Mouse (Mus musculus) hindlimb bud, embryonic 11.5 days (tissue): ENCODE results near the gene Pex11b.
"Not testable (repeated sequence)": the region's sequence is repeated elsewhere in the genome, so short reads cannot be mapped to it uniquely, and the experiment has no call there.

Source experiments
- DNase-seq: peaks from one replicate; pipeline ENCODE4 v3.0.0-alpha.2; 2012; ENCODE audit warnings: low read depth, low spot score; ENCODE audit errors: extremely low spot score

Gene Pex11b

DNA sequence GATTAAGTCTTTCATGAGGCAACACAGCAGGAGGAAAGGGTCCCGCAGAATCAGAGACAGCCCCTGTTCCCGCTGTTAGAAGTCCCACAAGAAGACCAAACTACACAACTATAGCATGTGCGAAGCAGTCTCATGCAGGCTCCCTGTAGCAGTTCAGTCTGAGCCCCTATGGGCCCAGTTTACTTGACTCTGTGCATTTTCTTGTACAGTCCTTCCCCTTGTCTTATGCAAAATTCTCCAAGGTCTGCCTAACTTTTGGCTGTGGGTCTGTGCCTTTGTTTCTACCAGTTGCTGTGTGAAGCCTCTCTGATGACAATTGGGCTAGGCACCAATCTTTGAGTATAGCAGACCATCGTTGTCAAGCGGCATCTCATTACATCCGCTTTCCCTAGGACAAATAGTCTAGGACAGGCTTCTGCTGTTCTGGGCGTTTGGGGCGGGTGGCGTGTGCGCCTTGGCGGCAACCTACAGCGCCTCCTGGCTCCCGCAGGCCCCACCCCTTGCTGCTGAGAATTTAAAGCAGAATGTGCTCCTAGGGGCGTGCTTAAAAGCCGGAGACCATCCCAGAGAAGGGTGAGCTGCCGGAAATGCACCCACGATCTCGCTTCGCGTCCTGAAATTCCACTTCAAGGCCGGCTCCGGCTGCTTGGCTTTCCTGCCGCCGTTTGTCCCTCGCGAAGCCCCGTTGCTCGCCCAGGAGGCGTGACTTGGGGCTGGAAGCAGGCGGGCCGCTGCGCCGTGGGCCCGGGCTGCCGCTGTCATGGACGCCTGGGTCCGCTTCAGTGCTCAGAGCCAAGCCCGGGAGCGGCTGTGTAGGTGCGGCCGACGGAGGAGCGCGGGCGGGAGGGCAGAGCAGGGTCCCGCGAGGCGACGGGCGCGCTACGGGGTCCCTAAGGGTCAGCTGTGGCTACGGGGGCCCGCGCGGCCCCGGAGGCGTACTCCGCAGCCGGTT lies at the start of gene Pex11b, which contains the start of gene Gm42957:
Gene Pex11b, plus strand, starts transcription at position 449 of the 952 bp plus-strand sequence.
Gene Gm42957, plus strand, starts transcription at position 547 of the 952 bp plus-strand sequence.
- DNase-seq = peak; percentile 47

DNA sequence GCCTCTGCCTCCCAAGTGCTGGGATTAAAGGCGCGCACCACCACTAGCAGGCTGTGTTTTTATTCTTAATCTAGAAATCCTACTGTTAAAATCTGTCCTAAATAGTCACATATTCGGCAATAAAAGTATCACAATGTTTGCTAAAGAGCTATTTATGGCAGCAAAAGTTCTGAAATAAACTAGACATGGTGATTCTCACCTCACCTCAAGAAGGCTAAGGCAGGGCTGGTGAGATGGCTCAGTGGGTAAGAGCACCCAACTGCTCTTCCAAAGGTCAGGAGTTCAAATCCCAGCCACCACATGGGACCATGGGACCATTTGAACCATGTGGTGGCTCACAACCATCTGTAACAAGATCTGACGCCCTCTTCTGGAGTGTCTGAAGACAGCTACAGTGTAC lies 44.5 kb upstream of the Pex11b start:
- DNase-seq = no peak

DNA sequence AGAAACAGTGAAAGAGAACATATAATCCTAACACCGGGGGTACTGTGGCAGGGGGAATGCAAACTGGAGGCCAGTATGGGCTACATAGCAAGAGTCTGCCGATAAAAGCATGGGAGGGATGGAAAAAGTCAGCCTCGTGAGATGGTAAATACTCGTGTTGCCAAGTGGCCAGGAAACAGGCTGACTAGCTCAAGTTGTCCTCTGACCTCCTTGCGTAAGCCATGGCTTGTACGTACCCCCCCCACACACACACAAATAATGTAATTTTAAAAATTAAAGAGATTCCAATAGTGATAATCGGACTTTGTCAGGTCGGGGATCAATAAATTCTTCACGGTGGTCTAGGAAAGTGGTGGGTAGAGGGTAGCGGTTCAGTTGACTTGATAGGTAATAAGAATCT lies 41.8 kb upstream of the Pex11b start:
- no peak for DNase-seq

DNA sequence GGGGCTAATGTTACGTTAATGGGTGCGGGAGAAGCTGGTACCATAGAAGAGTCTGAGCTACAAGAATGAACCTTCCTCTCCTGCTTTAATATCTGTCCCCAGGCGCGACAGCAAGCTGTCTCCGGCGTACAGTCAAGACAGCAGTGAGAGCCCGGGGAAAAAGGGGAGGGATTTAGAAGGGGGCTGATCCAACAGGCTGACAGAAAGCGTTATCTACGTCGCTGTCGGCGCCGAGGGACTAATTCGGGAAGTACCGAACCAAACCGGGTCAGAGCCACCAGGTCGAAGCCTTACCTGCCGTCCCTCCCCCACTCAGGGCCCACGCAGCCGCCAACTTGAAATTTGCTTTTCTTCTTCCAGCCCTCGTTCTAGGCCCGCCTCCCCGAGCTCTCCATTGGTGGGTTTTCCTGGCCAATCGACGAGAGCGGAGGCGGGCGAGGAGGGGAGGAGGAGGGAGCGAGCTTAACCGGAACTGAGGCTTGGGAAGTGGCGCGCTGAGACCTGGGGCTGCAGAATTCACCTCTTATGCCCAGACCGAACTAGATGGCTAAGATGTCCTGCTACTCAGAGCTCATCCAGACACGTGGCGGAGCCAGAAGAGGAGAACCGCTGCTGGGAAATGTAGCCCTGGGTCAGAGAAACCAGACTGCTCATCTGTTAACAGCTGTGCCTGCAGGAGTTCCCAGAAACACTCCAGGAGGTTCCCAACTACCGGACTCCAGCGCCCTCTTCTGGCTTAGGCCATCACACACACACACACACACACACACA lies 41.2 kb upstream of the Pex11b start, which contains the start of gene Polr3gl:
Gene Polr3gl, minus strand, starts transcription at position 392 of the 771 bp plus-strand sequence.
- peak; percentile 67 for DNase-seq

DNA sequence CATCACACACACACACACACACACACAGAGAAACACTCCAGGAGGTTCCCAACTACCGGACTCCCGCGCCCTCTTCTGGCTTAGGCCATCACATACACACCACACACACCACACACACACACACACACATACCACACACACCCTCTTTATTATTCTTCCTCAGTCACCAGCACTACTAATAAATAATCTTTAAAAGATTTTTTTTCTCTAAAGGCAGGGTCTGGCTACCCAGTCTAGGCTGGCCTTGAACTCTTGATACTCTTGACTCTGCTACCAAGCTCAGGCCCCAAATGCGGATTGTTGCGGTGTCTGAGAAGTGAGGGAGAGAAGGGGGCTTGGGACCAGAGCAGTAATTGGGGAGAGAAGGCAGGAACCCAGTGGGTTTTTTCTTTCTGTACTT lies 40.3 kb upstream of the Pex11b start:
- no peak for DNase-seq

DNA sequence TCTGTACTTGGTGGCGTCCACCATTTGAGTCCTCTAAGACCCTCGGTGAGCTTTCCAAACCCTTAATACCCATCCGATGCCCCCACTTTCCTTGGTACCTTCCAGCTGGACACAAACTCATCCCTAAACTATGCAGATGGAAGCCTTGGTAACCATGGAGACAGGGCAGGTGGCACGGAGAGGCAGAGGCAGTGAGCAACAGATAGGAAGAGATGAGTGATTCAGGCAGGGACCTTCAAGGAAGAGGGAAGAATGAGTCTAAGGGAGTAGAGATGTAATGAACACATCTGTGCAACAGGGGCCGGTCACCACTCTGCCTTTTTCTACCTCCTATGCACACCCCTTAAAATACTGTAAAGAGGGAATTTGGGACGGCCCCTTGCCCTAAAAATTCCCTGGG lies 39.5 kb upstream of the Pex11b start:
- DNase-seq = no peak

DNA sequence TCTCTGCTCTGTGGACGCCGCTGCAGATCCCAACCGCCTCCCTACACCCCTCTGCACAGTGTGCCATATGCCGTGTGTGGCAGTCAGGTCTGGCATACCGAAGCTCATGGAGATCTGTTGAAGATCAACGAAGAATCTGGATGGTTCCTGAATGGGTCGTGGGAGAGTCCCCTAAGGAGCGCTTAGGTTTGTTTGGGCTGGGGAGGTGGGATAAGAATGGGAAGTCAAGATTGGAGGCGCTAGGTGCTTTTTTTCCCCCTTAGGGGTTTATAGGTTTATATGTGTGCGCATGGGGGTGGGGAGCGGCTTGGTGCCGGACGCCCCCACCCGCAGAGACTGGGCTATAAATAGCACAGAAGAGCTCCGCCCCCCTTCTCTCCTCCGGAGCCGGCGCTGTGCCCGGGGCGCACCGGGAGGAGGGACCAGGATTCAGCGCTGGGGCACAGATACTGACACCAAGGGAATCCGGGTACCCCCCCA lies 38.9 kb upstream of the Pex11b start, which contains the start of gene Ankrd34a:
Gene Ankrd34a, plus strand, starts transcription at position 409 of the 480 bp plus-strand sequence.
- DNase-seq = no peak

DNA sequence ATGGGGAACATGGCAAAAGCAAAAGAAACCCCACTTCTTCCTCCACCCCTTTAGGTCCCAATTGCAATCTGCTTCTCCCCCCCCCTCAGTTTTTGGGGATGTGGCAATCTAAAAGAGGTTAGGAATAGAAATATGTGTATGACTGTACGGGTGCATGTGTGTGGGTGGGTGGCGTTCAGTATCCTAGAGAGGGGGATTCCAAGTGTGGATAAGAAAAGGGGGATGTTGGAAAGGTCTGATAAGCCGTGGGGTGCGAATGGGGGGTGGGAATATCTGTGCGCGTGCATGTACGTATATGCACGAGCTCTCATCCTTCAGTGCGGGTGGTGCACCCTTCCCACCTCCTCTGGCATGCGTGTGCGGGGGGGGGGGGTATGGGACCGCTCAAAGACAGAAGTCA lies 38.3 kb upstream of the Pex11b start:
- no peak for DNase-seq

DNA sequence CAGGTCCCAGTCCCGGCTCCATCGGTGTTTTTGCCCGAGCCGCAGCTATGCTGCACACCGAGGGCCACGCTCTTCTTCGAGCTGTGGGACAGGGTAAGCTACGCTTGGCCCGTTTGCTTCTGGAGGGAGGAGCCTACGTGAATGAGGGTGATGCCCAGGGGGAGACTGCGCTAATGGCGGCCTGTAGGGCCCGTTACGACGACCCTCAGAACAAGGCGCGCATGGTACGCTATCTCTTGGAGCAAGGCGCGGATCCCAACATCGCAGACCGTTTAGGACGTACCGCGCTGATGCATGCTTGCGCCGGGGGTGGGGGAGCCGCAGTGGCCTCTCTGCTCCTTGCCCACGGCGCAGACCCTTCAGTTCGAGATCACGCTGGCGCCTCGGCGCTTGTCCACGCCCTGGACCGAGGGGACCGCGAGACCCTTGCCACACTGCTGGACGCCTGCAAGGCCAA lies 37.7 kb upstream of the Pex11b start:
- no peak for DNase-seq

DNA sequence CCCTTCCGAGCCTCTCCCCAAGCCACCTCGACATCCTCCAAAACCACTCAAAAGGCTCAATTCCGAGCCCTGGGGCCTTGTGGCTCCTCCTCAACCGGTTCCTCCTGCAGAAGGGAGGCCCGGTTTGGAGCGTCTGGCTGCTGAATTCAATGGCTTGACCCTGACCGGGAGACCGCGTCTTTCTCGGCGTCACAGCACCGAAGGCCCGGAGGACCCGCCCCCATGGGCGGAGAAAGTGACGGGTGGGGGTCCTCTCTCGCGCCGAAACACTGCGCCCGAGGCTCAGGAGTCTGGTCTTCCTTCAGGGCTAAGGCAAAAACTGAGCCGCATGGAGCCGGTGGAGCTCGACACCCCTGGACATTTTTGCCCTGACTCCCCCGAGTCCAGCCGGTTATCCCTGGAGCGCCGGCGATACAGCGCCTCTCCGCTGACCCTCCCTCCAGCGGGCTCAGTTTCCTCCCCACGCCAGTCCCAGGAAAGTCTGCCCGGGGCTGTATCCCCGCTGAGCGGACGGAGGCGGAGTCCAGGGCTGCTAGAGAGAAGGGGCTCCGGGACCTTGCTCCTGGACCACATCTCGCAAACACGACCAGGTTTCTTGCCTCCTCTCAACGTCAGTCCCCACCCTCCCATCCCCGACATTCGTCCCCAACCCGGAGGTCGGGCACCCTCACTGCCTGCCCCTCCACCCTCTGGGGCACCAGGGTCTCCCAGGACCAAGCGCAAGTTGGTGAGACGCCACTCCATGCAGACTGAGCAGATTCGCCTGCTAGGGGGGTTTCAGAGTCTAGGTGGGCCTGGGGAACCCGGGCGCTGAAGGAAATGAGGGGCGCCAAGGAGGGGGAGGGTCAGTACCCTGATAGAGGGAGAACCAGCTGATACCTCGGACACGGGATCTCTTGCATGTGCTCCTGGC lies 36.8 kb upstream of the Pex11b start:
- no peak for DNase-seq

DNA sequence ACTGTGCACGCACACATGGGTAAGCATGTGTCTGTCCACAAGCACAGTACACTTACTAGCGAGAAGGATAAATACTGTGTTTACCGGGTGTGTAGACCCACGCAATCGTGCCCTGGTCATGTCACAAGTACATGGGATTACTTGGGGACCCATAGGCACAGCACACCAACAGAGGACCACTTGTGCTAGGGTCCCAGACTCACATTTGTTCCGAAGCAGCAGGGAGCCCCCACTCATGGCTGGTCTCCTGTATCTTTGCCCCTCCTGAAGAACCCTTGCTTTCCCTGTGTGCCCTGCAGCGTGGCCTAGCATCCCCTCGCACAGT lies 36.1 kb upstream of the Pex11b start:
- DNase-seq = no peak

DNA sequence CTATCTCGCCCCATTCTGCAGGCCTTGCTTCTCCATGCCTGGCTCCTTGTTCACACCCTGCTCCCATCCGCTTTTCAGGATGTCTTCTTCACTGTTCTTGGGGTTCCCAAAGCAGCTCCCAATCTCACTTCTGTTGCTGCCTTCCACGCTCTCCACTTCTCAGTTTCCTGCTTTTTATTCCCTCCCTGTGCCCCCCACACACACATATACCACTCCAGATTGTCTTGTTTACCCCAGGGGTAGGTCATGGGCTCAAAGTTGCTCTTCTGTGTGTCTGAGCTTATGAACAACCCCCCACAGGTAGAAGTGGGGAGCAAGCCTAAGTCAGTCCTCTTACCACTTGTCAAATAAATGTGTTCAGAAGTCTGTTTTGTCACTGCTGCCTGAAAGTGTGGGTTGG lies 35.8 kb upstream of the Pex11b start:
- DNase-seq = no peak

DNA sequence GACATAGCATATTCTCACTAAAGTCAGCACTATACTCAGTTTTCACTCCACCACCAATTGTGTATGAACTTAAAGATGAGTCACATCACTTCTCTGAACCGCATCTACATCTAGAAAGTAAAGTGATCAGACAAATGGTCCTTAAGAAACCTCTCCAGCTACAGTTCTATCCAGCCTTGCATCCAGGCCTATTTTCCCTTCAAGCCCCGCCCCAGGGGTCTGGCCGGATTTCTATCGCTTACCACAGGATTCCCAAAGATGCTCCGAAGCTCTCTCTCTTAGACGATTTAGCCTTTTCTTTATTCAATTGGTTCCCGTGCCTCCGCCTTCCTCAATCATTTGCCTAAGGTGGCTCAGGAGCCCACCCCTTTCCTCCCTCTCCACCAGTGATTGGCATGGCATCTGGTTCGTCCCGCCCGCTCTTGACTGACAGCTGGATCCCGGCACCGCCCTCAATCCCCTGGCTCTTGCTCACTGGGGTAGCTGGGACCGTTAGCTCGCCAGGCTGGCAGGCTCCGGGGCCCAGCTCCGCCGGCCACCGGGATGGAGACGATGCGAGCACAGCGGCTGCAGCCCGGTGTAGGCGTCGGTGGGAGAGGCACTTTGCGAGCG lies 34.4 kb upstream of the Pex11b start, which contains the start of gene Lix1l:
Gene Lix1l, plus strand, starts transcription at position 511 of the 612 bp plus-strand sequence.
- DNase-seq = peak; percentile 75

DNA sequence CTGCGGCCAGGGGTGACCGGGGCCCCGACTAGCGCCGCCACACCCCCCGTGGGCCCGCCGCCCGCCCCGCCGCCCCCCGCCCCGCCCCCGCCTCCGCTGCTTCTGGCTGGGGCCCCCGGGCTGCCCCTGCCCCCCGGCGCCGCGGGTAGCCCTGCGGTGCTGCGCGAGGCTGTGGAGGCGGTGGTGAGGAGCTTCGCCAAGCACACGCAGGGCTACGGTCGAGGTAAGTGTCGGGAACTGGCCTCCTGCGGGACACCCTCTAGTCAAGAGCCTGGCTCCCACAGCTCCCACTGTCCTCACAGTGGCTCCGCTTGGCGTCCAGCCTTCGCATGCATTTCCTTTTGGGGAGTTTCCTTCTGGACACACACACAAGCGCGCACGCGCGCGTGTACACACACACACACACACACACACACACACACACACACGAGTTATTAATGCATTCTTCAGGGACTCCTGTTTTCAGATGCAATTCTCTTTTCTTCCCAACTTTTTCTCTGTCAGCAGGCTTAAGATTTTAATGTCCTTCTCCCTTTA lies 33.9 kb upstream of the Pex11b start:
- no peak for DNase-seq

DNA sequence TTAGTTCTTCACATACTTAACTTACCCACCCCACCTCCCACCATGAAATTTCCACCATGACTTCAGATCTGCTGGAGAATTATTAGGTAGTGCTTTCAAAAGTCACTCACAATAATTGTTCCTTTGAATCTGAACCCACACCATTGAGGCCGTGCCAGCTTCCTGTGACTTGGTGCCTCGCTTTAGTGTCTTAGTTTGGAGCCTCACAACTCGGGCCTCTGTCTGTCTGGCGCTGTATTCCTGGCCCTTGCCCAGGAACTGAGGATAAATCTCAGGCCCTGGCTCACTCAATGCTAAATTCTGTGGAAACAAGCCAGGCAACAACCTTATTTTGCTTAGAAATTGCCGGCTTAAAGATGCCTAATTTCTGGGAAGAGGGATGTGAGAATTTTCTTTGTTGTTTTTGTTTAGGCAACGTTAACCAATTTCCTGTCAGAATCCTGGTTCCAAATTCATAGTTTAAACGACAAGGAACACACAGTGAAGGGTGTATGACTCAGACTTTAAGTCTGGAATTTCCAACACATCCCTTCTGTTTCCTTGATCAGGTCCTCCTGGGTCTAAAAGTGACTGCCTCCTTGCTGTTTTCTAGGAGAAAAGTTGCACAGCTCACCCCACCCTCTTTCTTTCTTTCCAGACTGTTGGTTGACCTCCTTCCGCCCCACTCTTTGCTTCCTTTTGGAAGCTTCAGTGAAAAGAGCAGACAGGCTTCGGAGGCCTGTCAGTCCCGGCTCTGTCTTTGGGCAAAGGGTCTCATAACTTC lies 33.1 kb upstream of the Pex11b start:
- no peak for DNase-seq

DNA sequence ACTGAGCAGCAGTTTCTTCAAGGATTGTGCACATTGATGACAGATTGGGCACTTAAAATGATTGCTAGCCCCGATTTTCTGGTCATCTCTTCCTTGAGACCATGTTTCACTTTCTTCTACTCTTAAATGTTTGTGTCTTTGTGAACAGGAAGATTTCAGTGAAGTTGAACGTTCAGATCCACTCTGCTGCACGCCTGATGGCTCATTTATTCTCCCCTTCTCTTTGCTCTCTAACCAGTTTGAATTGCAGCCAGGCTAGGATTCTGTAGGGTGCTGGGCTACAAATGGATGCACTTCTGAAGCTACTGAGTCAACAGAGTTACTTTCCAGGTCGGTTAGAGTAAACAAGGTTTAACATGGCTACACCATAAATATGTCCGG lies 32.5 kb upstream of the Pex11b start:
- no peak for DNase-seq

DNA sequence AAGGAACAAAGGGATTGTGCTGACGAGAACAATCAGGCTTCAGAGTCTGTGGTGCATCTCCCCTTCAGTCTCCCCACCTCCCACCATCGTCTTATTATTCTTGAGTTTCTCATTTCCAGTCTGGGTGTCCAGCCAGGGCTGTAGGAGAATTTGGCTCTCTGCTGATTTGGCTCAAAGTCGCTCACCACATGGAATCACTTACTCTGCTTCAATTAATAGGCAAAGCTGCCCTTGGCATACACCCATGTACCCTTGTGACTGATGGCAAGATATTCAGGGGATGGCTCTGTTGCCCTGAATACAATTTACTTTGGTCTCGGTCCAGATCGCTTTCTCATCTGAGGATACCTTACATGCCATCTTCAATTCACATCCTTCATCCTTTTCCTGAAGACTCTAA lies 31.9 kb upstream of the Pex11b start:
- DNase-seq = no peak

DNA sequence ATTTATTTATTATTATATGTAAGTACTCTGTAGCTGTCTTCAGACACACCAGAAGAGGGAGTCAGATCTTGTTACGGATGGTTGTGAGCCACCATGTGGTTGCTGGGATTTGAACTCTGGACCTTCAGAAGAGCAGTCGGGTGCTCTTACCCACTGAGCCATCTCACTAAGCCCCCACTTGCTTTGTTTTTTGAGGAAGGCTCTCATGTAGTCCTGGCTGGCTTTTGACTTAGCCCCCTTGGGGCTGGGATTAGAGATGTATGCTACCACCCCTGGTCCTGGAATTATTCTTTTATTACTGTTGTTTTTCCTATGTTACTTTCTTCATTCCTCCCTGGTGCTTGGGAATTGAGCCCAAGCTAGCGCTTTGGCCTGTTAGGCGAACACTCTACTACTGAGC lies 29.2 kb upstream of the Pex11b start:
- not testable (repeated sequence) for DNase-seq

DNA sequence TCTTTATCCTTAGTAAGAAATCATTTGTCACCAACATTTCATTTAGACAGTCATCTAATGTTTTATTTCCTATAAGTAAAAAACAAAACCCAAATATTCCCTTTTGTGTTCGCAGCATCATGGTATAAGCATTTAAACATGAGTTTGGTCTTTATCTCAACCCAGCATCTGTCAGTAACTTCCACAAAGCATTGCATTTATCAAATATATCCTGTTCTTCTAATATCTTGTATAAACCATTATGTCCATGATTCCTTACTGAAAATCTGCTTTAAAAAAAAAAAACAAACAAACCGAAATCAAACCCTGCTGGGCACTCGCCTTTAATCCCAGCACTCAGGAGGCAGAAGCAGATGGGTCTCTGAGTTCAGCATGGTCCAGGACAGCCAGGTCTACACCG lies 28.6 kb upstream of the Pex11b start:
- no peak for DNase-seq
